Mouse (Mus musculus) cerebellum, adult 2 months (tissue): Measurements from ENCODE around the gene Krt80.

Experiments used
- CTCF ChIP-seq: fragments of 200-500 bp; IDR thresholded peaks from 2 replicates; pipeline ENCODE4 v1.5.1; 2011; ENCODE audit warnings: low read depth, mild to moderate bottlenecking, control low read depth, low read length, moderate library complexity, borderline replicate concordance; ENCODE audit not compliant: insufficient read depth
- POLR2A ChIP-seq: fragments of 200-500 bp; IDR thresholded peaks from 2 replicates; pipeline ENCODE4 v1.6.1; 2011; ENCODE audit warnings: low read length, control low read depth, borderline replicate concordance; ENCODE audit not compliant: insufficient read depth

DNA sequence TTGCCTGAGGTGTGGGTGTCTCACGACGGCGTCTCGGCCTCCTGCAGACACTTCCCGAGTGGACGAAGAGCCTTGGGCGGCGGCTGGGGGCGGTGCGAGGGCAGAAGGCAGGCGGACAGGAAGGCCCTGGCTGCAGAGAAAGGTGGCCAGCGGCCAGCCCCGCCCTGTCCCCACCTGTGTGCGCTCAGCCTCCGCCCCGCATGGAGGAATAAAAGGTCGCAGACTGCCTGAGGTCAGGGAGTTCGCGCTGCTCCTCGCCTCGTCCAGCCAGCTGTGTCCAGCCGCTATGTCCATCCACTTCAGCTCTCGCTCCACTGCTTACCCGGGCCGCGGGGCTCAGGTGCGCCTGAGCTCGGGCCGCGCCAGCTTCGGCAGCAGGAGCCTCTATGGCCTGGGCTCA lies 42.2 kb upstream of the Krt80 start:
- TF ChIP-seq POLR2A: no peak
- TF ChIP-seq CTCF: no peak
